Mouse (Mus musculus): ENCODE measurements around the gene Tas2r136.

The Tas2r136 gene

DNA sequence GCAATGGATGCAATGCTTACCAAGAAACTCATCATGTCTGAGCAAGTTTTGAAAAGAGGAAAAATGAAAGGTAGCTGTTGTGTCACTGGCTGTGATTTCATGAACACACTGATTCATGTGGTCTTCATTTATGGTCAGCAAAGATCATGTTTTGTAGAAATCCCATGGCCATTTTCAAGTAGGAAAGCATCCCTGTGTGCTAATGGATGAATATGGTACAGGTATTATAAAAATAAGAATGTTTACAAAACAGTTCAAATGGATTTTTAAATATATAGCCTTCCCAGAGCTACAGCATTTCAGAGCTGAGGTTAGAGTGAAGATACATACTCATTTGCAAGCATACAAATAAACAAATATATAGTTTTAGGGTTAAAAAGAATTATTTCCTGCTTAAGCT, at the start of gene Tas2r136:
TSS of gene Tas2r136 (minus strand) at position 101 of the 400 bp plus-strand sequence.
- DNase-seq (ENCODE audit: low spot score in 2 of 2) = no peak

- DNase-seq (ENCODE audit: low spot score in 2 of 2) = no peak
Measured at GRCm38 (mm10) chr6:132802518-132802917, 24.6 kb upstream of the Tas2r136 start, which contains the start of gene Tas2r117. TSS of gene Tas2r117 (plus strand) at chr6:132802818.

DNA sequence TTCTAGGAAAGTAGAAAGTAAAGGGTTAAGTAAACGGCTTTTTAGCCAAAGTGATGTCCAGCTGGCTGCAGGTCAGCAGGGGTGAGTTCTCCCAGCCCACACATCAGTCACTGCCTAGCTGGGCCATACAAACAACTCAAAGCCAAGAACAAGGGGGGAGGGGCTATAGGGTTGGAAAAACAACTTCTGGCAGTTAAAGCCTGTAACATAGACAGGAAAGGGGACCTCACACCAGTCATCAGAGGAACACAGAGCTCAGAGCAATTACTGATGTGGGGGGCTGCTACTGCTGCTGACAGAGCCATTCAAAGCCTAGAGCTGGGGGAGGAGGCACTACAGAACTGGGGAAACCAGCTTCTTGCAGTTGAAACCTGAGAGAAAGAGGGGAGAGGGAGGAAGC, 17.4 kb upstream of the Tas2r136 start:
- DNase-seq (ENCODE audit: low spot score in 2 of 2) = no peak

GRCm38 (mm10) chr6:132761831-132762230, 16.1 kb downstream of the Tas2r136 start, which contains the start of gene Tas2r102:
TSS of gene Tas2r102 (plus strand) at chr6:132762131.
- no peak for DNase-seq (ENCODE audit: low spot score in 2 of 2)

GRCm38 (mm10) chr6:132754430-132754829, 23.5 kb downstream of the Tas2r136 start, which contains the start of gene Tas2r124:
TSS of gene Tas2r124 (plus strand) at chr6:132754730.
- no peak for DNase-seq (ENCODE audit: low spot score in 2 of 2)

GRCm38 (mm10) chr6:132750206-132750605, 27.8 kb downstream of the Tas2r136 start:
- no peak for DNase-seq (ENCODE audit: low spot score in 2 of 2)

DNA sequence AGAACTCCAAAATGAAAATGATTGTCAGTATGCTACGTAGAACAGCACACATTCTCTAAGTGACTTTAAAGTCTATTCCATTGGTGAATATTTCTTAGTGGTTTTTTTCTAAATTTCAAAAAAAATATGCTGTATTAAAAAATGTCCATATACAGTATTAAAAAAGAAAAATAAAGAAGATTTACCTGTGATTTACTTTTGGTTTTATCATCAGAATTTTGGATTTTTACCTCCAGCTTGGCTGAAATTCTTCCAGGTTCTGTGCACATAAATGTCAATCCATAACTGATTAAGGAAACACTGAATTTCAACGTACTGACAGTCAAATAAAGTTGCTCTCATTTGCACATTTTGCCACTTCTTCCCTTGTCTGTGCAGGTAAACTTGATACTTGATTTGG, 40.0 kb downstream of the Tas2r136 start, which contains the start of gene Tas2r115:
TSS of gene Tas2r115 (minus strand) at position 101 of the 400 bp plus-strand sequence.
- no peak for DNase-seq (ENCODE audit: low spot score in 2 of 2)

All from right cerebral cortex, postnatal 10 days (tissue).